Mouse (Mus musculus) skeletal muscle tissue, adult 2 months (tissue): ENCODE measurements around the gene Blvrb.

Experiments used
- DNase-seq: peaks from one replicate; pipeline ENCODE4 v3.0.0-alpha.2; 2012; ENCODE audit warnings: low read depth, low spot score

The Blvrb gene

DNA sequence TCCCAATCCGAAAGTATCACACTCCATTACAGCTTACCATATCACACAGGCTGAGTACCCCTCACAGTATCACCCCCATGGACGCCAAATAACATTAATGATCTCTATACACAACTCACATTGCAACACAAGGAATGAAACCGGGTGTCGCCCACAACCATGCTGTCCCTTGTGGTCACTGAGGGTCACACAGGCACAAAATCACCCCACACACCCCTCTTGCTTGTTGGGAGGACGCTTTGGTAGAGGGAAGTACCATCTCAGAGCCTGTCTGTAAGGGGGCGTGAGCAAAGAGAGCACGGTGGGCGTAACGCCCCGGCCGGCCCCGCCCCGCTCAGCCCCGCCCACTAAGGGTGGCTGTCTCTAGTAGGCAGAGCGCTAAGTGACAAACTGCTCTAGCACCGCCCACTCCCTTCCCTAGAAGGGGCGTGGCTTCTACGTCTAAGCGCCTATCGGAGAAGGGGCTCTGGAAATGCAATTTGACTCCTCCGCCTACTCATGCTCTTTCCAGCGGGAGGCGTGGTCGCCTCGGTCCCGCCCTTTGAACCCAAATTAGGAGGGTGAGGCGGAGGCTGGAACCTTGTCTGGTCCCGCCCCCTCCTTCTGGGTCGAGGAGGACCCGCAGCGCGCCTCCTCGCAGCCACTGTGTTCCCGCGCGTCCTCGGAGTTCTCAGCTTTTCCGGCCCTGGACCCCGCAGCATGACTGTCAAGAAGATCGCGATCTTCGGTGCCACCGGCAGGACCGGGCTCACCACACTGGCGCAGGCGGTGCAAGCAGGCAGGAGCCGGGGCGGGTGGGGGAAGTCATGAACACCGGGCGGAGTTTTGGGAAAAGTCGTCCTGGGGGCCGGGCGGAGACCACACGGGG, at the start of gene Blvrb, which contains the start of gene Sptbn4:
Gene Blvrb, plus strand, starts transcription at position 560 of the 868 bp plus-strand sequence.
Gene Sptbn4, minus strand, starts transcription at position 268 of the 868 bp plus-strand sequence.
- peak; percentile 99 for DNase-seq

- DNase-seq: no peak
These were observed 47.2 kb upstream of the Blvrb start for GRCm38 (mm10) chr7:27400545-27400944.

GRCm38 (mm10) chr7:27402675-27403074, 45.1 kb upstream of the Blvrb start:
- no peak for DNase-seq

DNA sequence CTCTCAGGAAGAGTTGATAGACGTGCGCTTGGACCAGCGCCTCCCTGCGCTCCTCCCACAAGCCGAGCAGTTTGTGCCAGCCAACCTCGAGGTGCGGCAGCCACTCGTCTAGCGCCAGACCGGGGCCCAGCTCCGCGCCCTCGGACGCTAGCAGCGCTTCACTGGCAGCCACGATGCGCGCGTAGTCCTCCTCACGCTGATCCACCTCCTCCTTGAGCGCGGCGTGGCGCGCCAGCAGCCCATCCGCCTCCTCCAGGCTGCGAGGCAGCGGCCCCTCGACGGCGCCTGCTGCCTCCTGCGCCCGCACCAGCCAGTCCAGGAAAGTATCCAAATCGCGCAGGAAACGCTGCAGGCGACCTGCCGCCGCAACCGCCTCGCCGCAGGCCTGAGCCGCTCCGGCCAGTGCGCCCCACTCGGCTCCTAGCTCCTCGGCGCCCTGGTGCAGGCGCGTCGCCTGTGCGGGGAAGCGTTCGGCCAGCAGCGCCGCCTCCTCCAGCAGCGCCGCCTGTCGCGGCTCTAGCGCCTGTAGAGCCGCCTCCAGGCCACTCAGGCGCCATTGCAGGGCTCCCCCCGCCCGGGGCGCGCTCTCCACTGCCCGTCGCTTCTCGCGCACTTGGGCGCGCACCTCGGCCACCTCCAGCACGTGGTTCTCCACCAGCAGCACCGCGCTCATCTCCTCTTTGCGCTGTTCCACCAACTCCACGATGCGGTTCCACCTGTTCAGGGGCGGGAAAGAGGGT, 43.4 kb upstream of the Blvrb start:
- no peak for DNase-seq

DNA sequence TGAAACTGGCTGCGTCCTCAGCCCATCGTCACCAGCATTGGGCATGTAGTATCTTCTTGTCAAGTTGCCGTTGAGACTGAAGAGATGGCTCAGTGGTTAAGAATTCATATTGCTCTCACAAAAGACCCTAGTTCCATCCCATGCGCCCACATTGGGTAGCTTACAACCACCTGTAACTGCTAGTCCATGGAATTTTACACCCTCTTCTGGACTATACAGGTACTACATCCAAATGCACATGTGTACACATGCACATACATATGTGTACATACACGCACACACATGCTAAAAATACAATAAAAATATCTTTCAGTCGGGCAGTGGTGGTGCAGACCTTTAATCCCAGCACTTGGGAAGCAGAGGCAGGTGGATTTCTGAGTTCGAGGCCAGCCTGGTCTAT, 41.3 kb upstream of the Blvrb start:
- no peak for DNase-seq

GRCm38 (mm10) chr7:27407816-27408215, 40.0 kb upstream of the Blvrb start:
- no peak for DNase-seq

- peak; percentile 34 for DNase-seq
These were observed 39.2 kb upstream of the Blvrb start for GRCm38 (mm10) chr7:27408379-27409176.

GRCm38 (mm10) chr7:27417151-27417550, 30.6 kb upstream of the Blvrb start:
- DNase-seq: no peak

DNA sequence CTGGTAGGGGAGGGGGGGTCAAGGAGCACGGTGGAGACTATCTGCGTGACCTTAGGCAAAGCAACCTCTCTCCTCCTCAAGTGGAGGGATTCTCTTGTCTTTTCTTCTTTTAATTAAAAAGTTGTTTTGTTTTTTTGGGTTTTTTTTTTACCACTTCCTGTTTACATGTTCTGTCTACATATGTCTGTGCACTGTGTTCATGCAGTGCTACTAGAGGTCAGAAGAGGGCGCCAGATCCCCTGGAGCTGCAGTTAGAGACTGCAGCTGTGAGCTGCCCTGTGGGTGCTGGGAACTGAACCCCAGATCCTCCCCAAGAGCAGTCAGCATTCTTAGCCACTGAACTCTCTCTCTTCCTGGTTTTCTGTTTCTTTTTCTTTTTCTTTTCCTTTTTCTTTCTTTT, 28.7 kb upstream of the Blvrb start:
- DNase-seq: no peak

DNA sequence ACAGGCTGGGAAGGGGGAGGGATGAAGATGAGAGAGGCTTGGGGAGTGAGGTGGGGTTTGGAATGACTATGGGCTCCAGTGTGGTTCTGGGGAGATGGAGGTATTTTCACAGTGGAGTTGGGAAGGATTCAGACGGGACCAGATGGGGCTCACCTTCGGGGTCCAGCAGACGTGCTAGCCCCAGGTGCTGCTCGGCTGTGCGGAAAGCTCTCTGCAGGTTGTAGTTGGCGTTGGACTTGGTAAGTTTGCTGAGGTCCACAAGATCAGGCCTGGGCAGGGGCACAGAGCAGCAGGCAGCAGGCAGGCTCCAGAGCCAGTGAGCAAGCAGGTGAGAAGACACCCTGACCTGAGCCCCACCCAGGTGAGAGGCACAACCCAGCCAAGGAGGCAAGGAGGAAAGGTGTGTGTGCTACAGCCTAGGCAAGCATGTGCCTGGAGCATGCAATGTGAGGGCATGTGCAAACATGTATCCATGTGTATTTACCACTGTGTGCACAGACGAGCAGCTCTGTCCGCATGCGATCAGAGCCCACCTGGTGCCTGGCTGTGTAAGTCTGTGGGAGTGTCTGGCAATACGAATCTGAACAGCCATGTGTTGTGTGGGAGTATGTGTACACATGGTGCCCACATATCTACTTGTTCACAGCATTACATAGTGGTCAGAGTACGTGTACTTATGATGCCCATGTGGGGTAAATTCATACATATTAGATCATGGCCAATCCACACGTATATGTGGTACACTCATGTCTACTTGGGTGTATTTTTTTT, 24.0 kb upstream of the Blvrb start:
- no peak for DNase-seq

- DNase-seq: no peak
These were observed 20.4 kb upstream of the Blvrb start for GRCm38 (mm10) chr7:27427387-27427786.

- no peak for DNase-seq
These were observed 19.8 kb upstream of the Blvrb start for GRCm38 (mm10) chr7:27428002-27428401.

DNA sequence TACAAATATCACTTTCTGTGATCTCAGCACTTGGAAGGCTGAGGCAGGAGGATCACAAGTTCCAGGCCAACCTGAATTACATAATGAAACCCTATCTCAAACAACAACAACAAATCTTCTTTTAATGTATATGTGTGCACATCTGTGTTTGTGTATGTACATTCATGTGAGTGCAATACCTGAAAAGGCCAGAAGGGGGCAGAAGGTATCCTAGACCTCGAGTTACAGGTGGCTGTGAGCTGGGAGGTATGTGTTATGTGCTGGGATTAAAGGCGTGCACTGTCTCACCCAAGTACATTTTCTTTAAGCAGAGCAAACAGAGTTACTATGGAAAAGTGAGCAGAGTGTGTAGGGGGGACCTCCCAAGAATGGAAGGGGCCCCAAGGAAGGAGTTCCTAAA, 18.6 kb upstream of the Blvrb start:
- no peak for DNase-seq

- no peak for DNase-seq
These were observed 14.4 kb upstream of the Blvrb start for GRCm38 (mm10) chr7:27433349-27433748.

- no peak for DNase-seq
These were observed 14.0 kb upstream of the Blvrb start for GRCm38 (mm10) chr7:27433794-27434193.

- DNase-seq: no peak
These were observed 10.2 kb upstream of the Blvrb start for GRCm38 (mm10) chr7:27437544-27437943.

DNA sequence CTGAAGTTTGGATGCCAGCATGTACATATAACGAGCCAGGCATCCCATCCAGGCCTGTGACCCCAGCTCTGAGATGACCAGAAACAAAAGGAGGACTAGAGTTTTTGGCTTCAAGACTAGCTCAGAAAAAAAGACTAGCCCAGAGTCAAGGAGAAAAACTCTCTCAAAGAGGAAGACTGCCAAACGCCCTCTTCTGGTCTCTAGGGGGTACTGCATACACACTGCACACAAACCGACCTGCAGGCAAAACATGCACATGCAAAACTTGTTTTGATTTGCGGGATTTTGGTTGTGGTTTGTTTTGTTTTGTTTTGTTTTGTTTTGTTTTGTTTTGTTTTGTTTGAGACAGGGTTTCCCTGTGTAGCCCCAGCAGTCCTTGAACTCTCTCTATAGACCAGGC, 7.8 kb upstream of the Blvrb start:
- no peak for DNase-seq

GRCm38 (mm10) chr7:27446051-27446450, 1.7 kb upstream of the Blvrb start:
- no peak for DNase-seq

- DNase-seq: no peak
These were observed 1.0 kb upstream of the Blvrb start for GRCm38 (mm10) chr7:27446521-27447418.
